Mouse (Mus musculus) embryo, embryonic 10.5 days (tissue): ENCODE results near the gene Atxn1l.

ENCODE experiments used
- DNase-seq: peaks from one replicate; pipeline ENCODE4 v3.0.0-alpha.2; 2015; ENCODE audit warnings: low spot score

Atxn1l gene

DNA sequence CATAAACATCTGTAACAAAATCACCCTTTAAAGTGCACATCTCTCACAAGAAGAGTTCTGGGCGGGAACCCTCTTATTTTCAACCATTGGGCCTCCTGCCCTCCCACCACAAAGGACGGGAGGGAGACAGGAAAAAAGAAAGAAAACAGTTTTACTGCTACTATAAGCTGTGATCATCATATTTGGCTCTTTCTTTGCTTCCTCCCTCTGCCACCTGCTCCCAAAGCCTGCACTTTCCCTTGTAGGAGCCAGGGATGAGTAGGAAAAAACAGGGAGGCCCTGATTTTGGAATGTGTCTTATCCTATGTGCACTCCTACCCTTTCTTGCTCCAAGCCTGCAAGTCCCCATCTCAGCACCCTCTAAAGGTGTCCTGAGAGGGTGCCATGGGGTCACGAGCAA is 6.5 kb downstream of the Atxn1l start:
- DNase-seq = no peak

DNA sequence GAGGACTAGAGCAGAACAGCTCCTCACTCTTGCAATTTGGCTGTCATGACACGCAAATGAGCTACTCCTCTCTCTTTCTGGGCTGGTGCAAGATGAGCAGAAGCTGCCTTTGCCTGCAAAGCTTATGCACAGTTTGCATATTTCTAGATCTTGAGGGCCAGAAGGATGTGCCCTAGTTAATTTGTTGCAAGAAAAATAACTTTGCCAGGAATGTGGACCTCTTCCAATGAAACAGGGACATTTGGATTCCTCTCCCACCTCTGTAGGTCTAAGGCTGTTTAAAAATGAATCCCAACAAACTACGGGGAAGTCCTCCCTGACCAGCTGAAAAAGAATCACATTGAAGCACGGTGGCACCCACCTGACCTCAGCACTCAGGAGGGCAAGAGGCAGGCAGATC is 12.4 kb downstream of the Atxn1l start:
- DNase-seq = no peak

GRCm38 (mm10) chr8:109714961-109715360 is 22.6 kb downstream of the Atxn1l start:
- DNase-seq = no peak

DNA sequence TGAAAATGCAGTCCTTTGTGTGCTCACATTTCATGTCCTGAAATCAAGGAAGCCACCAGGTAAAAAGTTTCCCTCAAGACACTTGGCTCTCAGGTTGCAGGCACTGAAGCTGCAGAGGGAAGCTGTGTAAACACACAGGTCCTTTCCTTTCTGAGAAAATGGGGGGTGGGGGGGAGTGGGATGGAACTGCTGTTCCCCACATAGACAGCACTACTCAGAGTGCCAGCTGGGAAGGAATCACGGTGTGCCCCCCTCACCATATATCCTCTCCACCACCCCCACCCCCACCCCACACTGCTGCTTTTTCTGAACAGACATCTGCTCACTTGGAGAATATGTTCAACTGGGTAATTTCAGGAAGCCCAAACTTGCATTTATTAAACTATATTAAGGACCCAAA is 25.0 kb downstream of the Atxn1l start:
- DNase-seq = no peak

DNA sequence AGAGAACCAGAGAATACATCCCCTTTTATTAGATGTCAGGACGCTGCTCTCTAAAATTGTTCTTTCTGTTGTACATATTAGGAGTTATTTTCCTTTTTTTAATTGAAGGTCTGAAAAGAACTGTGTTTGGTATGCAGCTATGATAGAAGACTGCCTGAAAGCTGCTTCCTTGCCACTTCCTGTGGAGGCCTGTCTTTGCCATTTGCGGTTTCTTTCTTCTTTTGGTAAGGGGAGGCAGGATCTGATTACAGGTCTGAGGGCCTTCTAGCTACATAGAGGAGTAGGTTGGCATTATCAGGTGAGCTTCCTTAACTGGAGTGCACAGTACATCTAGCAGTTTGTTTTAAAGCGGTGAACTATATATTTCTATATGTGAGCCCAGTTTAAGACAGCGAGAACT is 29.6 kb downstream of the Atxn1l start:
- DNase-seq = no peak

GRCm38 (mm10) chr8:109706874-109707237 is 30.7 kb downstream of the Atxn1l start:
- DNase-seq = peak; percentile 86

GRCm38 (mm10) chr8:109706076-109706873 is 31.3 kb downstream of the Atxn1l start:
- no peak for DNase-seq

- peak; percentile 98 for DNase-seq
Measured at GRCm38 (mm10) chr8:109705320-109706075, 32.0 kb downstream of the Atxn1l start, which contains the start of gene Zfp821. Gene Zfp821, plus strand, starts transcription at chr8:109705546.

DNA sequence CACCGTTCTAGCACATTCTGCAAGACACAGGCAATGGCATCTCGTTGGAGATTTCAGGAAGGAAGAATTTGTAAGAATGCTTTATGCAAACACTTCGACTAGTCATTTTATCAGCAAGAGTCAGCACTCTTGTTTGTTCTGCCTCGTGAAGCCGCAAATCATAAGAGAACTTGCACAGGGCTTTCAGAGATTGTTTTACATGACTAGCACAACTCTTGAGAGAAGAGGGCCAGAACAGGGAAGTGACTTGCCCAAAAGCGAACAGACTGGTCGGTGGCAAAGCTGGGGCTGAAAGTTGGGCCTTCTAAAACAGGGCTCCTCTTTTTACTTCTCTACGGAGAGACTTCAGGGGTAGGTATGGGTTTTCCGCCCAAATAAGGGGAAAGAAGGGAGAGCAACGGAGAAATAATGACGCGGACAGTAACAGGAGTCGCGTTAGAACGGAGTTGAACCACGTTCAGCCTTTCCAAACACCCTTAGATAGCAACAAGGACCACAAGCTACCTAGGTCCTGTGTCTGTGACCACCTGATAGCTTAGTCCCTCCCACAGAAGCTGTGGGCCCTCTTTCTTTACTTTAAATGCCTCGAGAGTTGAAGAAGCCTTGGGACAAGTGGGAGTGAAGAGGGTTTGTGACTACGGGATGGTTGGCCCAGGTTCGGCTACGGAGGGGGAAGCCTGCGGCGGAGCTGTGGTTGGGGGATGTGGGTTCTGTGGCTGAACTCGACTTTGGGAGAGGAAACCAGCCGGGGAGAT is 32.8 kb downstream of the Atxn1l start:
- no peak for DNase-seq

GRCm38 (mm10) chr8:109698477-109698876 is 39.1 kb downstream of the Atxn1l start:
- no peak for DNase-seq

DNA sequence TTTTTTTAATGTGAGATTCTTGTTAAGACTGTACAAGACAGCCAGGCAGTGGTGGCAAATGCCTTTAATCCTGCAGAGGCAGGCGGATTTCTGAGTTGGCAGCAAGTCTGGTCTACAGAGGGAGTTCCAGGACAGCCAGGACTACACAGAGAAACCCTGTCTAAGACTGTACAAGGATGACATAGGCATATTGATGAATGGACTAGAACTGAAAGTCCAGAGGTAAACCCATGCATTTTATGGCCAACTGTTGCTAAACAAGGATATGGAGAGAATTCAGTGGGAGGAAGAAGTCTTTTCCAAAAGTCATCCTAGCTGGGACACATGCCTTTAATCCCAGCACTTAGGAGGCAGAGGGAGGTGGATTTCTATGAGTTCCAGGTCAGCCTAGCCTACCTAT is 39.8 kb downstream of the Atxn1l start:
- no peak for DNase-seq

DNA sequence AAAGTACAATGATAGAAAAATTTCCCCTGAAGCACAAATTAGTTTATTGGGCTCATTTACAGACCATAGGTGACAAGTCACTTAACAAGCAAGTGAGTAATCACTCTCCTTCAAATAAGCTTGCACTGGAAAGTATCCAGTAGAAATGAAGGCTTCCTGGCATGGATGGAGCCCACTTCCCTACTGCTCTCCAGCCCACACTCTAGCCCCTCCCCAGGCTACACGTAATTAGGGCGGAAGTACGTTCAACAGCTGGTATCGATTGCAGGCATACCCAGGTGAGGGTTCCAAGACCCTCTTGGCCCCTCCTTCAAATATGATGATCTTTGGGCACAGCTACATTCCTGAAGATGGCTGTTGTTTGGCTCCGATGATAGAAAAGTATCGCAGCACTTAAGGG is 43.4 kb downstream of the Atxn1l start:
- DNase-seq = peak; percentile 22

DNA sequence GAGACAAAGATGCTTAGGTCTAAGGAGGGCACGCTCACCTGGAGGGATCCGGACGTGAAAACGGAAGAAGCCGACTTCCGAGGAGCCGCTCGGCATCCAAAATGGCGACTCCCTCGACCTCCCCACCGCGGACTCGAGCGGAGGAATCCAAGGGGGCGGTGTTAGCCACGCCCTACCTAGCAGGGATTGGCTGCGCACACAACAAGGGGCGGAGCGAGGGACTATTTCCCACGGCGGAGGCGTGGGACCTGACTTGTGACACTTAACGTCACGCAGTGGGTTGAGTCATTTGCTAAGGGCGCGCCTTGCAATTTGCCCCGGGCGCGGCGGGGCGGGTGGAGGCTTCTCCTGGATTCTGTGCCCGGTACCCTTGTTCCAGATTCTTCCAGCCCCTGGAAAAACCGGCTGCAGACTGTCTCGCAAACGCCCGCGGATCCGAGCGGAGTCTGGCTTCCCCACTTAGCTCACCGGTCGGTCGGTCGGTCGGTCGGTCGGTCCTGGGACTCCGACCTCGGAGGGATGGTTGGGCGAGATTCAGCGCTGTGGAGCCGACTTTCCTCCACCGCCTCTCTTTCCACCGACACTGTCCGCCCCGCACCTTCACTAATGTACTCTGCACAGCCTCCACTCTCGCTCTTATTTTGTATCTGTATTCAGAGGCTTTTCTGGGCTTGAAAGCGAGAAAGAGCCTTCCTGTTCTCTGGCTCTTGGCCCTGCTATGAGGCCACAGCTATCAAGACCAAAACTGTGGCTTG is 44.2 kb downstream of the Atxn1l start, which contains the start of gene Ist1:
Gene Ist1, minus strand, starts transcription at position 115 of the 755 bp plus-strand sequence.
- peak; percentile 100 for DNase-seq

GRCm38 (mm10) chr8:109692443-109693145 is 44.9 kb downstream of the Atxn1l start:
- peak; percentile 68 for DNase-seq

- DNase-seq = peak; percentile 51
Measured at GRCm38 (mm10) chr8:109691769-109692168, 45.8 kb downstream of the Atxn1l start.

GRCm38 (mm10) chr8:109687248-109687647 is 50.3 kb downstream of the Atxn1l start:
- DNase-seq = no peak

GRCm38 (mm10) chr8:109682120-109682519 is 55.4 kb downstream of the Atxn1l start:
- DNase-seq = no peak

DNA sequence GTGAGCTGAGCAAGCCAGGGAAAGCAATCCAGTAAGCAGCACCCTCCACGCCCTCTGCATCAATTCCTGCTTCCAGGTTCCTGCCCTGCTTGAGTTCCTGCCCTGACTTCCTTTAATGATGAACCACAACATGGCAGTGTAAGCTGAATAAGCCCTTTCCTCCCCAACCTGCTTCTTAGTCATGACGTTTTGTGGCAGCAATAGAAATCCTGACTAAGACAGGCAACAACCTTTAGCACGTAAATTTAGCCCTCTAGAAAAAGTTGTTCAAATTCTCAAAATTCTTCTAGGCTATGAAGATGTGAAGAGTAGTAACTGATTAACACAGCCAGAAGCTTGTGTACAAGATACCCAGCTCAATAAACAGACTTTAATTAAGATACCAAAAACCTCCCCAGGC is 56.0 kb downstream of the Atxn1l start:
- DNase-seq = no peak
